8 mouse cellular contexts compared by ENCODE assay signal in the genomic region with DNA sequence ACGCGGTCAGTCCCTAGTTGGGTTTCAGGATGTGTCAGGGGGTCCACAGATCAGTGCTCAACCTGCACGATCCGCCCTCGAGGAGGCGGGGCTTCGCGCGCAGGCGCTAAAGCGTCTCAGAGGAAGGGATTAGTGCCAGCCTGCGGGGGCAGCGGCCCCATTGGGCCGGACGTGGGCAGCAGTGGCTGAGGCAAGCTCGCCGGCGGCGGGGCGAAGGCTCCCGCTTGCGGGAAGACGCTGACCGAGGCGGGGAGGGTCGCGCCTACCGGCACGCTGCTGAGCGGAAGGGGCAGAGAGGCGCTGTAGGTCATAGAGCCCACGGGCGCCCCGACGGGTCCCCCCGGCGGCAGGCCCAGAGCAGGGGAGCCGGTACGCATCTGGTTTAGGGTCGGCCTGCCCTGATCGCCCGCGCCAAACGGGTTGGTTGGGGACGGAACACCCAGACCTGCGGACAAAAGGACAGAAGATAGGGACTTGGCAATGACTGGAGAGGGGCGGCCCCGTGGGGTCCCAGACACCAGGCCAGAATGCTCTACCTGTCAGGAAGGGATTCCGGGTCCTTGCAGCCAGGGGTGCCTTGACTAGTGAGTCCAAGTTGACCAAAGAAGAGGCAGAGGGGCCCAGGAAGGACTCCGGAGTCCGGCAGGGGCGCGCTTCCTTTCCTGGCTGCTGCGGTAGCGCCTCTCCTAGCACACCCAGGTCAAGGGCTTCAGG. TPM values are rescaled to one million over a fixed set of nuclear protein-coding genes. Genes with fewer than 3 reads are reported as not detected.
DNase-seq lines count a peak whose midpoint lies in the region; ATAC-seq and TF ChIP-seq lines count a peak whose summit lies in the region.

No protein-coding gene starts in this region.

- H3K79me2 ChIP-seq in CH12.LX (replicated peaks; ENCODE audit: control insufficient read depth, extremely low read depth, insufficient read depth, poor library complexity, severe bottlenecking), result no peaks in the 10 kb centered on the region

- H3K27ac ChIP-seq in cerebellum, adult 2 months (ENCODE audit: insufficient read depth, low read length), result no peak overlapping the region
- H3K27ac ChIP-seq in CH12.LX (ENCODE audit: insufficient read depth, low read depth), result no peak overlapping the region
- H3K27ac ChIP-seq in hindbrain, embryonic 14.5 days, result no peak overlapping the region
- H3K27ac ChIP-seq in liver, embryonic 11.5 days (ENCODE audit: low read depth, low read length), result no peak overlapping the region

- in situ Hi-C loops in CH12.LX (cut with MboI; ENCODE audit: low pct_ligation_motif_present, low pct_unique_long_range_greater_than_20kb, low sequenced_read_pairs), result no loop called here

- no peaks in the 10 kb centered on the region for H3K9me3 ChIP-seq in CH12.LX (replicated peaks; ENCODE audit: low read length)
- H3K9me3 ChIP-seq in hindbrain, embryonic 14.5 days (ENCODE audit: control insufficient read depth, low read length), result no peaks in the 10 kb centered on the region
- H3K9me3 ChIP-seq in liver, embryonic 11.5 days (ENCODE audit: control insufficient read depth, low read length), result no peaks in the 10 kb centered on the region

- H3K36me3 ChIP-seq in CH12.LX (replicated peaks in 1 of 2; ENCODE audit: control insufficient read depth in 1 of 2, insufficient read depth in 1 of 2, low read length in 1 of 2), result no peaks in the 10 kb centered on the region
- H3K36me3 ChIP-seq in hindbrain, embryonic 14.5 days (replicated peaks; ENCODE audit: control insufficient read depth, insufficient read depth), result no peaks in the 10 kb centered on the region
- H3K36me3 ChIP-seq in liver, embryonic 11.5 days (ENCODE audit: control insufficient read depth, insufficient read depth, low read length), result no peaks in the 10 kb centered on the region

- H3K4me2 ChIP-seq in CH12.LX (ENCODE audit: insufficient read depth, low read depth, poor library complexity, severe bottlenecking), result peak overlapping the region; percentile 54
- peak overlapping the region; percentile 77 for H3K4me2 ChIP-seq in hindbrain, embryonic 14.5 days (replicated peaks)
- H3K4me2 ChIP-seq in liver, embryonic 11.5 days, result peak overlapping the region; percentile 71

- H3K4me1 ChIP-seq in cerebellum, adult 2 months (ENCODE audit: control insufficient read depth, insufficient read depth, low read length), result peaks cover 13% of the 10 kb centered on the region
- H3K4me1 ChIP-seq in CH12.LX (ENCODE audit: control insufficient read depth in 1 of 2, insufficient read depth in 2 of 2), result peaks cover 9 to 18% of the 10 kb centered on the region in 2 experiments
- H3K4me1 ChIP-seq in hindbrain, embryonic 14.5 days (replicated peaks; ENCODE audit: control insufficient read depth, insufficient read depth, low read length), result peaks cover 9% of the 10 kb centered on the region; the same call in 1 of the 2 replicates
- no peaks in the 10 kb centered on the region; the same call in 1 of the 2 replicates for H3K4me1 ChIP-seq in liver, embryonic 11.5 days (replicated peaks; ENCODE audit: control insufficient read depth, insufficient read depth, low read length)

- no peak overlapping the region for H3K4me3 ChIP-seq in cerebellum, adult 2 months (replicated peaks; ENCODE audit: insufficient read depth, low read depth, low read length)
- H3K4me3 ChIP-seq in CH12.LX (replicated peaks in 1 of 3; ENCODE audit: low read depth in 2 of 3, low read length in 2 of 3, poor library complexity in 1 of 3), result peak overlapping the region in 1 of 3 experiments; percentile 18
- peak overlapping the region; percentile 45 for H3K4me3 ChIP-seq in hindbrain, embryonic 14.5 days (replicated peaks; ENCODE audit: low read length)
- H3K4me3 ChIP-seq in liver, embryonic 11.5 days (ENCODE audit: low read depth, low read length), result peak overlapping the region; percentile 50

- no peak overlapping the region; the same call in 1 of the 2 replicates for H3K9ac ChIP-seq in CH12.LX (ENCODE audit: insufficient read depth, low read depth)
- H3K9ac ChIP-seq in hindbrain, embryonic 14.5 days, result peak overlapping the region; percentile 64
- peak overlapping the region; percentile 59 for H3K9ac ChIP-seq in liver, embryonic 11.5 days (ENCODE audit: low read depth, low read length)

- dilution Hi-C loops in CH12.LX (cut with MboI; ENCODE audit: extremely low pct_ligation_motif_present, extremely low pct_unique_long_range_greater_than_20kb, low sequenced_read_pairs), result no loop called here

- TF ChIP-seq RAD21 in CH12.LX (IDR thresholded peaks at IDR 0.05; ENCODE audit: low read depth, low read length), result no peak

- no peak for TF ChIP-seq POLR2A in cerebellum, adult 2 months (IDR thresholded peaks at IDR 0.05; ENCODE audit: borderline replicate concordance, insufficient read depth, low read length)
- TF ChIP-seq POLR2A in CH12.LX (IDR thresholded peaks at IDR 0.05; ENCODE audit: low read depth, low read length), result peak; percentile 25; the same call in 1 of the 2 replicates

- ATAC-seq in cerebellum, adult (ENCODE audit: insufficient number of reproducible peaks, low FRiP score, low TSS enrichment), result no peak
- peak; percentile 56; the same call in 1 of the 2 replicates for ATAC-seq in hindbrain, embryonic 14.5 days (ENCODE audit: low FRiP score)
- ATAC-seq in liver, embryonic 11.5 days (replicated peaks; ENCODE audit: low FRiP score), result no peak
- no peak for ATAC-seq in monocyte, adult 5-6 weeks (replicated peaks; ENCODE audit: insufficient number of reproducible peaks, low FRiP score, low TSS enrichment, poor library complexity, severe bottlenecking)

- no peaks in the 10 kb centered on the region for H3K27me3 ChIP-seq in cerebellum, adult 2 months (ENCODE audit: control insufficient read depth, insufficient read depth, low read length)
- H3K27me3 ChIP-seq in CH12.LX (replicated peaks), result peaks cover 94% of the 10 kb centered on the region
- H3K27me3 ChIP-seq in hindbrain, embryonic 14.5 days (ENCODE audit: control insufficient read depth, insufficient read depth, low read length), result peaks cover 31% of the 10 kb centered on the region; the same call in 1 of the 2 replicates
- peaks cover 49% of the 10 kb centered on the region for H3K27me3 ChIP-seq in liver, embryonic 11.5 days (replicated peaks; ENCODE audit: control insufficient read depth, insufficient read depth, low read length)

- no peak for TF ChIP-seq EP300 in CH12.LX (IDR thresholded peaks at IDR 0.05; ENCODE audit: low read length)

- TF ChIP-seq CTCF in cerebellum, adult 2 months (IDR thresholded peaks at IDR 0.05; ENCODE audit: borderline replicate concordance, insufficient read depth, low read depth, low read length), result no peak
- no peak for TF ChIP-seq CTCF in CH12.LX (conservative IDR thresholded peaks at IDR 0.05 in 1 of 2, IDR thresholded peaks at IDR 0.05 in 1 of 2; ENCODE audit: low read depth in 2 of 2, low read length in 2 of 2)

- DNase-seq in cerebellum, adult 2 months, result peak; percentile 33 to 38
- no peak for DNase-seq in CH12.LX (ENCODE audit: extremely low read depth)
- peak; percentile 73 for DNase-seq in embryo, embryonic 10 days (ENCODE audit: low spot score)
- DNase-seq in hindbrain, embryonic 14.5 days (ENCODE audit: low spot score), result peak; percentile 70
- no peak for DNase-seq in liver, embryonic 11.5 days (ENCODE audit: low spot score)
- peak; percentile 63 for DNase-seq in retina, adult 2 months (ENCODE audit: low read depth, low spot score)

- 31% methylated on average over 55 of the region's 55 CpGs for WGBS in cerebellum, adult 2 months
- 5% methylated on average over 54 of the region's 55 CpGs for WGBS in hindbrain, embryonic 14.5 days
- WGBS in liver, embryonic 11.5 days, result 7% methylated on average over 55 of the region's 55 CpGs

RNA-seq across cellular contexts. Expression of gene Spata20, which starts 5.2 kb away (rescaled TPM):
- polyA plus RNA-seq in cerebellum, adult 2 months (2012; rRNA removed), result 1.5 and 1.9 TPM in 2 replicates
- total RNA-seq in CH12.LX (2012; rRNA removed) (not detected in 2 replicates), CH12.LX (2014; rRNA removed) (not detected in 2 replicates)
- polyA plus RNA-seq in CH12.LX (2012; ENCODE audit: insufficient read length, low read depth), result not detected in 2 replicates
- polyA plus RNA-seq in hindbrain, embryonic 14.5 days (2014; fragmentation: Nextera tagmentation; extraction: Ambion mirVana), result 0.33 and 1.3 TPM in 2 replicates
- polyA plus RNA-seq in liver, embryonic 11.5 days (2014; fragmentation: Nextera tagmentation; extraction: Ambion mirVana), result not detected in 2 replicates
- 0.67 TPM in 1 of 3 replicates, not detected in the others for total RNA-seq in monocyte, adult 5-6 weeks (2017)

RNA-seq across cellular contexts. Expression of gene Epn3, which starts 8.6 kb away (rescaled TPM):
- polyA plus RNA-seq in cerebellum, adult 2 months (2012; rRNA removed), result 31.1 and 35.9 TPM in 2 replicates
- total RNA-seq in CH12.LX (2012; rRNA removed) (0.04 TPM in 1 of 2 replicates, not detected in the other), CH12.LX (2014; rRNA removed) (0.05 TPM in 1 of 2 replicates, not detected in the other)
- polyA plus RNA-seq in CH12.LX (2012; ENCODE audit: insufficient read length, low read depth), result 0.11 and 0.19 TPM in 2 replicates
- polyA plus RNA-seq in hindbrain, embryonic 14.5 days (2014; fragmentation: Nextera tagmentation; extraction: Ambion mirVana), result 1.6 and 2.0 TPM in 2 replicates
- 0.84 and 0.91 TPM in 2 replicates for polyA plus RNA-seq in liver, embryonic 11.5 days (2014; fragmentation: Nextera tagmentation; extraction: Ambion mirVana)
- total RNA-seq in monocyte, adult 5-6 weeks (2017), result not detected in 3 replicates

RNA-seq across cellular contexts. Expression of gene Cacna1g, which starts 17.2 kb away (rescaled TPM):
- 199 and 248 TPM in 2 replicates for polyA plus RNA-seq in cerebellum, adult 2 months (2012; rRNA removed)
- 0.59 and 1.7 TPM in 2 replicates for total RNA-seq in CH12.LX (2012; rRNA removed)
- 0.97 and 2.4 TPM in 2 replicates for total RNA-seq in CH12.LX (2014; rRNA removed)
- 3.7 and 4.1 TPM in 2 replicates for polyA plus RNA-seq in CH12.LX (2012; ENCODE audit: insufficient read length, low read depth)
- polyA plus RNA-seq in hindbrain, embryonic 14.5 days (2014; fragmentation: Nextera tagmentation; extraction: Ambion mirVana), result 18.6 and 22.8 TPM in 2 replicates
- 2.7 and 4.7 TPM in 2 replicates for polyA plus RNA-seq in liver, embryonic 11.5 days (2014; fragmentation: Nextera tagmentation; extraction: Ambion mirVana)
- not detected in 3 replicates for total RNA-seq in monocyte, adult 5-6 weeks (2017)

RNA-seq across cellular contexts. Expression of gene Mycbpap, which starts 30.4 kb away (rescaled TPM):
- polyA plus RNA-seq in cerebellum, adult 2 months (2012; rRNA removed), result 3.6 and 4.9 TPM in 2 replicates
- total RNA-seq in CH12.LX (2012; rRNA removed), result 1.3 and 3.1 TPM in 2 replicates
- total RNA-seq in CH12.LX (2014; rRNA removed), result 0.08 and 0.43 TPM in 2 replicates
- 0.98 and 1.1 TPM in 2 replicates for polyA plus RNA-seq in CH12.LX (2012; ENCODE audit: insufficient read length, low read depth)
- 3.3 and 5.1 TPM in 2 replicates for polyA plus RNA-seq in hindbrain, embryonic 14.5 days (2014; fragmentation: Nextera tagmentation; extraction: Ambion mirVana)
- 0.84 and 1.1 TPM in 2 replicates for polyA plus RNA-seq in liver, embryonic 11.5 days (2014; fragmentation: Nextera tagmentation; extraction: Ambion mirVana)
- 0.19 TPM in 1 of 3 replicates, not detected in the others for total RNA-seq in monocyte, adult 5-6 weeks (2017)

RNA-seq across cellular contexts. Expression of gene Rsad1, which starts 57.9 kb away (rescaled TPM):
- polyA plus RNA-seq in cerebellum, adult 2 months (2012; rRNA removed), result 19.7 and 20.8 TPM in 2 replicates
- 6.0 and 7.3 TPM in 2 replicates for total RNA-seq in CH12.LX (2012; rRNA removed)
- total RNA-seq in CH12.LX (2014; rRNA removed), result 7.2 and 9.3 TPM in 2 replicates
- 8.6 and 9.2 TPM in 2 replicates for polyA plus RNA-seq in CH12.LX (2012; ENCODE audit: insufficient read length, low read depth)
- 6.5 and 7.5 TPM in 2 replicates for polyA plus RNA-seq in hindbrain, embryonic 14.5 days (2014; fragmentation: Nextera tagmentation; extraction: Ambion mirVana)
- 3.9 and 4.1 TPM in 2 replicates for polyA plus RNA-seq in liver, embryonic 11.5 days (2014; fragmentation: Nextera tagmentation; extraction: Ambion mirVana)
- total RNA-seq in monocyte, adult 5-6 weeks (2017), result 1.6 to 4.8 TPM (median 3.1 TPM) in 3 replicates

Comparison
In these comparisons a context has a peak if more than half of its experiments do, and no peak if none do; other contexts are left out.
1. DNase-seq: peak in cerebellum, adult 2 months (2 of 2), embryo, embryonic 10 days (single experiment), hindbrain, embryonic 14.5 days (single experiment) and retina, adult 2 months (single experiment); none in CH12.LX (single experiment) and liver, embryonic 11.5 days (single experiment).
2. RNA of gene Epn3, which starts 8.6 kb away (polyA plus RNA-seq): 31.1 to 35.9 TPM in cerebellum, adult 2 months; 1.6 to 2.0 TPM in hindbrain, embryonic 14.5 days, 0.84 to 0.91 TPM in liver, embryonic 11.5 days and 0.11 to 0.19 TPM in CH12.LX; every median in the first group is over 10 times any median in the second.
3. Peak in every context shown above with its lines, with median percentiles within 50 percentile points of each other: H3K4me2 ChIP-seq.